Mouse (Mus musculus) olfactory bulb, adult 2 months (tissue): ENCODE measurements around the gene Pde4a. TPM values are rescaled to one million over a fixed set of nuclear protein-coding genes. Genes with fewer than 3 reads are reported as not detected.

Experiments used
- H3K27ac ChIP-seq: fragments of 200-500 bp; 2 replicates; pipeline ENCODE4 v1.5.1; 2012; ENCODE audit warnings: low read depth, low read length; ENCODE audit not compliant: insufficient read depth
- H3K4me1 ChIP-seq: fragments of 200-500 bp; 2 replicates; pipeline ENCODE4 v1.6.1; 2012; ENCODE audit warnings: low read length; ENCODE audit not compliant: control insufficient read depth, insufficient read depth
- H3K4me3 ChIP-seq: fragments of 200-500 bp; 2 replicates; pipeline ENCODE4 v1.5.1; 2012; ENCODE audit warnings: mild to moderate bottlenecking, low read depth, low read length, moderate library complexity; ENCODE audit not compliant: insufficient read depth
- CTCF ChIP-seq: fragments of 200-500 bp; IDR thresholded peaks from 2 replicates; pipeline ENCODE4 v1.5.1; 2012; ENCODE audit warnings: low read depth, mild to moderate bottlenecking, low read length, moderate library complexity; ENCODE audit not compliant: insufficient read depth
- POLR2A ChIP-seq: fragments of 200-500 bp; IDR thresholded peaks from 2 replicates; pipeline ENCODE4 v1.6.1; 2012; ENCODE audit warnings: mild to moderate bottlenecking, low read depth, low read length, moderate library complexity; ENCODE audit not compliant: insufficient read depth
- WGBS: fragments of 180-500 bp; shearing (Covaris S2); methylation state at CpG from one replicate; pipeline ENCODE4 v1.1.7; 2018; 5-methylcytosine and 5-hydroxymethylcytosine counted together
- polyA plus RNA-seq: library from polyadenylated mRNA; stranded (reverse); fragments of >200 nt; gene quantifications from 2 replicates; pipeline ENCODE4 v1.2.4, GENCODE M21; 2012; ENCODE audit warnings: low replicate concordance; ENCODE audit not compliant: missing spikeins, insufficient read depth, insufficient read length

Pde4a gene
- polyA plus RNA-seq, 1 experiment: not detected

GRCm38 (mm10) chr9:21133064-21133707, 32.3 kb upstream of the Pde4a start:
- 84% methylated on average over 9 of the region's 9 CpGs for WGBS
- H3K4me3 ChIP-seq: no peak overlapping the region

GRCm38 (mm10) chr9:21134595-21135328, 30.8 kb upstream of the Pde4a start:
- H3K4me3 ChIP-seq: no peak overlapping the region
- H3K4me1 ChIP-seq: peaks cover 11% of the 10 kb centered on the region
- 35% methylated on average over 9 of the region's 9 CpGs for WGBS
- TF ChIP-seq CTCF: no peak
- TF ChIP-seq POLR2A: no peak
- peak overlapping the region; percentile 83 for H3K27ac ChIP-seq

More at GRCm38 (mm10) chr9:21133064-21133707, 32.3 kb upstream of the Pde4a start:
- Histone ChIP-seq H3K27ac (no peak overlapping the region), H3K4me1 (peaks cover 11% of the 10 kb centered on the region)
- no peak for TF ChIP-seq POLR2A
- no peak for TF ChIP-seq CTCF

- 69% methylated on average over 4 of the region's 4 CpGs for WGBS
- H3K4me3 ChIP-seq: no peak overlapping the region
- peak overlapping the region; percentile 81 for H3K27ac ChIP-seq
- H3K4me1 ChIP-seq: peaks cover 11% of the 10 kb centered on the region
- TF ChIP-seq POLR2A: no peak
- TF ChIP-seq CTCF: no peak
These were observed 30.1 kb upstream of the Pde4a start for GRCm38 (mm10) chr9:21135329-21135890.

- Histone ChIP-seq H3K4me1 (peaks cover 11% of the 10 kb centered on the region), H3K27ac (0 out of 2 replicates have a peak overlapping the region, but pooled peaks have one; percentile 45), H3K4me3 (no peak overlapping the region)
- TF ChIP-seq POLR2A: no peak
- no peak for TF ChIP-seq CTCF
- 72% methylated on average over 1 of the region's 1 CpGs for WGBS
These were observed 29.6 kb upstream of the Pde4a start for GRCm38 (mm10) chr9:21135941-21136381.

- peaks cover 11% of the 10 kb centered on the region for H3K4me1 ChIP-seq
- H3K27ac ChIP-seq: no peak overlapping the region
- no peak overlapping the region for H3K4me3 ChIP-seq
- no peak for TF ChIP-seq POLR2A
- TF ChIP-seq CTCF: no peak
- WGBS: 72% methylated on average over 6 of the region's 6 CpGs
These were observed 29.1 kb upstream of the Pde4a start for GRCm38 (mm10) chr9:21136401-21136800.

- Histone ChIP-seq H3K4me3 (no peak overlapping the region), H3K4me1 (peaks cover 11% of the 10 kb centered on the region), H3K27ac (no peak overlapping the region)
- 52% methylated on average over 3 of the region's 3 CpGs for WGBS
- TF ChIP-seq CTCF: peak; percentile 35; the same call in 1 of the 2 replicates
- no peak for TF ChIP-seq POLR2A
These were observed 28.3 kb upstream of the Pde4a start for GRCm38 (mm10) chr9:21137229-21137628.

GRCm38 (mm10) chr9:21138386-21138785, 27.1 kb upstream of the Pde4a start:
- Histone ChIP-seq H3K27ac (no peak overlapping the region), H3K4me1 (peaks cover 11% of the 10 kb centered on the region), H3K4me3 (no peak overlapping the region)
- 83% methylated on average over 4 of the region's 4 CpGs for WGBS
- TF ChIP-seq CTCF (no peak), POLR2A (no peak)

GRCm38 (mm10) chr9:21141922-21142321, 23.6 kb upstream of the Pde4a start:
- 92% methylated on average over 14 of the region's 14 CpGs for WGBS
- Histone ChIP-seq H3K4me3 (no peak overlapping the region), H3K4me1 (peaks cover 5% of the 10 kb centered on the region), H3K27ac (no peak overlapping the region)
- TF ChIP-seq POLR2A (no peak), CTCF (no peak)

- Histone ChIP-seq H3K4me3 (no peak overlapping the region), H3K27ac (no peak overlapping the region), H3K4me1 (peaks cover 16% of the 10 kb centered on the region)
- TF ChIP-seq CTCF: no peak
- no peak for TF ChIP-seq POLR2A
- 98% methylated on average over 3 of the region's 3 CpGs for WGBS
These were observed 21.2 kb upstream of the Pde4a start for GRCm38 (mm10) chr9:21144361-21144760.
